Mouse (Mus musculus) hindbrain, postnatal 0 days (tissue): ENCODE measurements at regions not wholly inside any gene's neighbourhood (a gene's known extent, or its start where the extent isn't known, plus 50 kb on each side); places are given as distances from the start of the nearest gene placed in this dataset.

Experiments used
- ATAC-seq: fragments of 200-750 bp; cut with Nextera tagmentation; 2 replicates; pipeline ENCODE4 v1.8.0; 2017; ENCODE audit warnings: mild to moderate bottlenecking, moderate TSS enrichment, moderate library complexity
- DNase-seq: peaks from one replicate; pipeline ENCODE4 v3.0.0-alpha.2; 2015; ENCODE audit warnings: low spot score
- H3K27ac ChIP-seq: fragments of 300-500 bp; sonication (generic); 2 replicates; pipeline ENCODE4 v1.5.1; 2014; ENCODE audit warnings: mild to moderate bottlenecking
- H3K27me3 ChIP-seq: fragments of 300-500 bp; sonication (generic); 2 replicates; pipeline ENCODE4 v1.6.1; 2014; ENCODE audit warnings: low read length, mixed read lengths; ENCODE audit not compliant: insufficient read depth
- H3K36me3 ChIP-seq: fragments of 300-500 bp; sonication (generic); 2 replicates; pipeline ENCODE4 v1.6.1; 2014; ENCODE audit warnings: low read length, mixed read lengths; ENCODE audit not compliant: insufficient read depth
- H3K4me1 ChIP-seq: fragments of 300-500 bp; sonication (generic); 2 replicates; pipeline ENCODE4 v1.6.1; 2014; ENCODE audit warnings: antibody characterized with exemption, low read length, mixed read lengths; ENCODE audit not compliant: insufficient read depth
- H3K4me2 ChIP-seq: fragments of 300-500 bp; sonication (generic); 2 replicates; pipeline ENCODE4 v1.6.1; 2014; ENCODE audit warnings: low read depth, mild to moderate bottlenecking, low read length, moderate library complexity, mixed read lengths
- H3K4me3 ChIP-seq: fragments of 300-500 bp; sonication (generic); 2 replicates; pipeline ENCODE4 v1.5.1; 2014; ENCODE audit warnings: low read length
- H3K9ac ChIP-seq: fragments of 300-500 bp; sonication (generic); replicated peaks from 2 replicates; pipeline ENCODE4 v1.6.1; 2014; ENCODE audit warnings: mild to moderate bottlenecking, low read length, moderate library complexity, mixed read lengths
- H3K9me3 ChIP-seq: fragments of 300-500 bp; sonication (generic); 2 replicates; pipeline ENCODE4 v1.6.1; 2016; ENCODE audit warnings: low read length, mixed read lengths
- CTCF ChIP-seq: IDR thresholded peaks from 2 replicates; pipeline ENCODE4 v1.5.1; 2016; ENCODE audit warnings: antibody characterized with exemption, control low read depth, low read depth
- WGBS: fragments of 180-500 bp; shearing (Covaris S2); extraction: QIAGEN DNeasy Blood & Tissue Kit; methylation state at CpG from one replicate; pipeline ENCODE4 v1.1.7; 2014; 5-methylcytosine and 5-hydroxymethylcytosine counted together

DNA sequence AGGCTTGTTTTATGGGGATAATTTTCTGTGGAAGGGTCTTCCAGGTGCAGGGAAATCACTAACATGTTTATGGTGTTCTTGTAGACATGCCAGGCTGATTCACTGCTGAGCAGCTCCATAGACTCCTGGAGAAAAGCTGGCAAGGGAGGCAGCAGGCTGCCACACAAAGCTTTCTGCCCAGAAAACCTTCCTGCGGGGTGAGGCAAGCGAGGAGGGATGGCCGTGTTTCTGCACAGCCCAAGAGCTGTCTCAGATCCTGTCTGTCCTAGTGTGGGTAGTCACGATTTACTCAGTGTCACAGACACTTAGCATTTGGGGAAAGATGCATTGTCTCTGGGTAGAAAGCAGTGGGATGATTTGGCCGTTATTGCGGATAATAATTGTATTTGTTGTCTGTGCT, 244.2 kb upstream of the Ppp2r3a start:
- DNase-seq (peak; percentile 43), ATAC-seq (peak; percentile 35; the same call in 1 of the 2 replicates)
- no peaks in the 10 kb centered on the region for H3K36me3 ChIP-seq
- H3K9me3 ChIP-seq: no peaks in the 10 kb centered on the region
- H3K4me2 ChIP-seq: no peak overlapping the region; the same call in 1 of the 2 replicates
- no peaks in the 10 kb centered on the region for H3K27me3 ChIP-seq
- no peak for TF ChIP-seq CTCF
- 38% methylated on average over 6 of the region's 6 CpGs for WGBS
- H3K4me3 ChIP-seq: no peak overlapping the region
- H3K9ac ChIP-seq: no peak overlapping the region
- peak overlapping the region; percentile 32; the same call in 1 of the 2 replicates for H3K27ac ChIP-seq
- peaks cover 5% of the 10 kb centered on the region; the same call in 1 of the 2 replicates for H3K4me1 ChIP-seq

- no peak for ATAC-seq
- TF ChIP-seq CTCF: no peak
- Histone ChIP-seq H3K4me1 (no peaks in the 10 kb centered on the region), H3K9me3 (no peaks in the 10 kb centered on the region), H3K9ac (no peak overlapping the region), H3K4me2 (no peak overlapping the region), H3K4me3 (no peak overlapping the region), H3K36me3 (no peaks in the 10 kb centered on the region), H3K27ac (no peak overlapping the region), H3K27me3 (no peaks in the 10 kb centered on the region)
- WGBS: 80% methylated on average over 6 of the region's 6 CpGs
- DNase-seq: no peak
Observed at GRCm38 (mm10) chr9:101489013-101489412, 237.4 kb upstream of the Ppp2r3a start.

DNA sequence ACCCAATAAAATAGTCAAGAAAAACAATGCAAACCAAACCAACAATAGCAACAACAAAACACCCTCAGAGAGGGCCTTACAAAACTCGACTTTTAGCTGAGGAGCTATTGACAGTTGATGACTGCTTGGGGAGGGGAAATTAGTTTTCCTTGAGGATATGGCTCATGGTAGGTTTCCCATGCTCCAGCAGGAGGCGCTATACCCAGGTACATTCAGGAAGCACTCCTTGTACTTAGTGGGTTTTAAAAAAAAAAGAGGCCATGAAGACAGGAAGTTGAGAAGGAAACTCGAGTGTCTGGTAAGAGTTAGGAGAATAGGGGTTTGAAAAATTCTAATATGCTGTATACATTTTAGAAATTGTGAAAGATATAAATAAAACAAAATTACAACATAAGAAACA, 224.6 kb upstream of the Ppp2r3a start:
- Histone ChIP-seq H3K36me3 (no peaks in the 10 kb centered on the region), H3K4me3 (no peak overlapping the region), H3K9ac (no peak overlapping the region), H3K27me3 (no peaks in the 10 kb centered on the region), H3K27ac (no peak overlapping the region), H3K9me3 (no peaks in the 10 kb centered on the region), H3K4me2 (no peak overlapping the region), H3K4me1 (peaks cover 16% of the 10 kb centered on the region; the same call in 1 of the 2 replicates)
- 69% methylated on average over 3 of the region's 3 CpGs for WGBS
- DNase-seq (no peak), ATAC-seq (no peak)
- no peak for TF ChIP-seq CTCF

DNA sequence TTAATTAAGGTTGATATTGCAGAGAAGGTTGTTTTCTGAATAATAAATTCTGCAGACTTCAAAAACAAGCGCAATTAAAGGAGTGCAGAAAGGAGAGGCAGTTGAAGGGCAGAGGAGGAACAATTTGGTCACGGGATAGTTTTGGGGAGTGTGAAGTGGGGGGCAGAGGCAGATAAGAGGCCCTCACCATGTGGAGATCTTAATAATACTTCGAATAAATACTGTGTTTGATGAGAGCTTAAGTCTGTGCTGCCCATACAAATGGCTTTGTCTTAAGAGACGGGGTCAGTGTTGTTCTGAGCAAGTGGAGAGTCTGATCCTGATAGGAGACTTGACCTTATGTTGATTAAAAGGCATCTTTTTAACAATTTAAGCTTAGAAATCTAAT, 221.5 kb upstream of the Ppp2r3a start:
- WGBS: 45% methylated on average over 4 of the region's 4 CpGs
- no peak overlapping the region for H3K9ac ChIP-seq
- H3K27me3 ChIP-seq: no peaks in the 10 kb centered on the region
- no peak overlapping the region for H3K4me2 ChIP-seq
- H3K27ac ChIP-seq: 0 out of 2 replicates have a peak overlapping the region, but pooled peaks have one; percentile 65
- no peak overlapping the region for H3K4me3 ChIP-seq
- no peaks in the 10 kb centered on the region for H3K9me3 ChIP-seq
- no peak for DNase-seq
- H3K4me1 ChIP-seq: peaks cover 16% of the 10 kb centered on the region; the same call in 1 of the 2 replicates
- H3K36me3 ChIP-seq: no peaks in the 10 kb centered on the region
- TF ChIP-seq CTCF: no peak
- no peak for ATAC-seq

- Histone ChIP-seq H3K9ac (no peak overlapping the region), H3K9me3 (no peaks in the 10 kb centered on the region), H3K27ac (peak overlapping the region; percentile 65), H3K4me3 (no peak overlapping the region), H3K27me3 (no peaks in the 10 kb centered on the region), H3K4me2 (0 out of 2 replicates have a peak overlapping the region, but pooled peaks have one; percentile 2), H3K4me1 (peaks cover 16% of the 10 kb centered on the region; the same call in 1 of the 2 replicates), H3K36me3 (no peaks in the 10 kb centered on the region)
- DNase-seq: peak; percentile 84
- no peak for TF ChIP-seq CTCF
- ATAC-seq: peak; percentile 76
- 11% methylated on average over 8 of the region's 8 CpGs for WGBS
Observed at GRCm38 (mm10) chr9:101472101-101473073, 220.8 kb upstream of the Ppp2r3a start.

DNA sequence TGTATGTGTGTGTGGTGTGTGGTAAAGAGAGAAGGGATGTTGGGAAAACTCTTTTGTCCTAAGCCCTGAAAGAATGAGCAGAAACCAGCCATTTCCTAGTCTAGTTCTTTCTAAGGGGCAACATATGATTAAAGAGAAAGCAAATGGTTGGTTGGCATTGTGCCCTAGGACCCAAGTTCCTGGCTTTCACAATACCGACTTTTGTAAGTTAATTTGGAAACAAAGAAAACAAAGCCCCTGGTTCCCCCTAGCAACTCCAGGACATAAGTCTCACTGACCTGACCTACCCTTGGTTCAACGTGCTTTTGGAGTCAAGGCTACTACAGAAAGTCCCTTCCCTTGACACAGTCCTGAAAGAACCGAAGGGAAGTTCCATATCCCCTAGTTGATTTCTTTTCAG, 220.1 kb upstream of the Ppp2r3a start:
- WGBS: 11% methylated on average over 3 of the region's 3 CpGs
- Histone ChIP-seq H3K36me3 (no peaks in the 10 kb centered on the region), H3K27me3 (no peaks in the 10 kb centered on the region), H3K27ac (peak overlapping the region; percentile 65; the same call in 1 of the 2 replicates), H3K9ac (no peak overlapping the region), H3K4me3 (no peak overlapping the region), H3K4me2 (no peak overlapping the region), H3K4me1 (peaks cover 16% of the 10 kb centered on the region; the same call in 1 of the 2 replicates), H3K9me3 (no peaks in the 10 kb centered on the region)
- TF ChIP-seq CTCF: no peak
- DNase-seq: peak; percentile 44
- no peak for ATAC-seq
